Mouse (Mus musculus): ENCODE results near the gene Asb8.

GRCm38 (mm10) chr15:98170917-98171316 lies 5.5 kb upstream of the Asb8 start:
- TF ChIP-seq POLR2A (IDR thresholded peaks at IDR 0.05; ENCODE audit: borderline replicate concordance, low read depth, low read length) = no peak
- no peak for TF ChIP-seq CTCF (IDR thresholded peaks at IDR 0.05; ENCODE audit: low read depth, low read length)
